Mouse (Mus musculus): ENCODE measurements around the gene Trmt10b.

Trmt10b gene

DNA sequence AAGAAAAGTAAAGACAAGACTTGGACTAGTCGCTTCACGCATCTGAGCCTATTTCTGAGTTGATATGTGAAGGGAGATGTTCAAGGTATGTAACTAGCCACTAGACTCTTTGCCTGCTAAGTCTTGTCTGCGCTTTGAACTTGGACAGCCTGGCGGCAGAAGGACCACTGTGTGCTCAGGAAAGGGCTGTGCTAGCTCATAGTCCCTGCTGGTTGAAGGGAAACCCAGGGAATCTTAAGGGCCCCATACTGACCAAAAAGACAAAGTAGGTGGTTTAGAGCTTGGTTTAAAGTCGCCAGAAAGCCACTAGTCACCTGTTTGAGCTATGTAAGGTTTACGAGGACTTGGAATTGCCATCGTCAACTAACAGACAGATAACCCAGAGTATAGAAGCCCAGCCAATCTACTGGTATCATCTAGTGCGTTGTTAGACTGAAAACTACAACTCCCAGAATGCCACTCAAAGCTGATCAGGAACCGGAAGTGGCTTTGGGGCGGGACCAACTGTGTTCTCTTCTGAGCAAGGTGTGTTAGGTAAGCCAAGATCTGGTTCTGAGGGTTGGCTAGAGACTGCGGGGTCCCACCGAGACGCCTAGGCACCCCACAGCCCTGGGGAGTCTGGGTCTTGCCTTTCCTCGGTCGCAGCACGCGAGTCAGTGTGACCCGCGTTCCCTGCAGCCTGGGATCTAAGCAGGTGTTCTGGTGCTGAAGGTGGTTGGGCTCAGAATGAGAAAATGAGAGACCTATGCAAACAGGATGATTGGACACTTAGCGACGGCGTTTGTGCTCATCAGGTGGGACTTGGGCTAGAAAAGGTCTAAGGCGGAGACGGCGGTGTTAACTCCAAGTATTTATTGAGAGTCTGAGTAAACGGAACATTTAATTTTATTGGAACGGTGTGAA lies at the start of gene Trmt10b:
Trmt10b (plus strand) TSS at position 466 of the 903 bp plus-strand sequence.
- peak; percentile 82 for DNase-seq (ENCODE audit: low spot score)

DNA sequence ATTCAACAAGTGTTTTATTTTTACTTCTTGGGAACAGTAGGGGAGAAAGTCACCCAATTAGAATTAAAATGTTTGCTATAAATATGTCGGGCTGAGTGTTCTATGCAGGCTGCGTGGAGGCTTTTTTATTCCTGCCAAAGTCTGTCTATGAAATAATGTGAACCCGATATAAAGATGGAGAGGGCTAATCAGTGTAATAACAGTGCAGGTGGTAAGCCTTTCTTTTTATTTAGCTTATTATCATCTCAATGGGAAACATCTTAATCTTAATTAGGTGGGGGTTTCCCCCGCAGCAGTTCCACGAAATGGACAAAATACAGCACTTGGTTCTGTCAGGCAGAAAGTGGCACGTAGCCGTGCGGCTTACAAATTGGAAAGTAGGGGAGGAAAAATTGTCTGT lies 45.7 kb upstream of the Trmt10b start:
- no peak for DNase-seq (ENCODE audit: low spot score)

DNA sequence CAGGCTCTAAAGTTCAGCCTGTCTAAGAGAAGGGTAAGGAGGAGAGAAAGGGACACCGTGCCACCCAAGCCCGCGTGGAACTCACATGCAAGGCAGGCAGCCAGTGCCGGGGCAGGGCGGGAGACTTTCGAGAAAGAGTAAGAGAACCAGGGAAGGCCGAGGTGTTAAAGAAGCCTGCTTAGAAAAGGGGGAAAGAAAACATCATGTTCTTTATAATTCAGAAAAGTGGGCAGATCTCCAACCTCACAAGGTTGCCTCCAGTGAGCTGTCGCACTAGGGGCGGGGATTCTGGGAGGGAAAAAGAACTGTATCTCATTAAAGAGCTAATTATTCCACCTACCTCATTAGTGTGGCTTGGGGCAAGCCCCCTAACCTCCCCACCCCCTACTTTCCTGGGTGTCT lies 44.1 kb upstream of the Trmt10b start:
- DNase-seq (ENCODE audit: low spot score) = no peak

DNA sequence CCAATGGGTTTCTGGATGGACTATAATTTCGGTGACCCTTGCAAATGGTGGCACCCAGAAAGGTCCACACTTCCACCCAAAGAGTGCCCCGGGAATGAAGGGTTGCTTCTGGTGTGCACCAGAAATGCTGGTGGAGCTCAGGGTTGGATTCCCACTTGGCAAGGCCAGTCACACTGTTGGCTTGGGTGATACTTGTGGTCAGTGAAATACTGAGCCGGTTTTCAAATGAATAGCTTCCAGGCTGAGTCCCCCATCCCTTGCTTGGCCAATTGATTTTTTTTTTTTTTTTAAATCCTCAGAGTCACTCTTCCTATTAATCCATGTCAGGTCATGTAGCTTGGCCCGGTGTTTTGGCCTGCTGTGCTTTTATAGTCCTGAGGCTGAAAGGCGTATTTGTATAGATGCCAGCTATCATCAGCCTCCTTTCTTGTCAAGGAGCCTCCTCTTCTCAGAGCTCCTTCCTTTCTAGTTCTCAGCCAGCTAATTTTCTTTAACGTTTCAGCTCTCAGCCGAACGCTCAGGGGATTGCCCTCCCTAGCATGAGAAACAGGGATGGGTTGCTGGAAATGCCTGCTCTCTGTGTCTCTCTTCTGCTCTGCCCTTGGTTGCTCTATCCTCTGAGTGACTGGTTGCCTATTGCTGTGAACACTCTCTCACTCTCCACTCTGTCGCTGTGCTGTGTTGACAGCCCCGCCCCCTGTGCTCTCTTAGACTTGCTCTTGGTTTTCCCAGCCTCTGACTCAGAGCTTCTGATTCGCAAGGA lies 42.9 kb upstream of the Trmt10b start:
- no peak for DNase-seq (ENCODE audit: low spot score)

DNA sequence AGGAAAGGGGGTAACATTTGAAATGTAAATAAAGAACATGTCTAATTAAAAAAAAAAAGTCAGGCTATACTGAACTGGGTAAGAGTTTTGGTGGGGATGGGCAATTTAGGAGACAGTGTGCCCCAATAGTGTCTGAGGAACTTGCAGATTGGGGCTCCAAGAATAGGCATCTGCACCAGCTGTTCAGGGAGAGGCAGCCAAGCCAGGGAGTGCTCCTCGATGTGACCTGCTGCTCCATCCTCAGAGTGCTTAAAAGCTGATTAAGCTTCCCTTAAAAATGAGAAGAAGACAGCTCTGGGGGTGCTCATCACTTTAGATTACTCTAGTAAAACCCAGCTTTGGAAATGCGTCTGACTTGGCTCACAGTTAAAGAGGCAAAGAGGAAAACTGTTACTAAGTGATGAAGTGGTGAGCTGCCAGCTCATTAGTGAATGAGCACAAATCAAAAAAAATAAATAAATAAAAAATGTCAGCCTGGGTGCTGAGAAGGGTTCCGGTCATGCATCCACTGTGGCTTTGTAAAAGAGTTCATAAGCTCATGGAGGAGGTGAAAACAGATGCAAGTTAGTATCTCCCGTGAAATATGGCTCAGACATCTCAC lies 37.6 kb upstream of the Trmt10b start:
- no peak for DNase-seq (ENCODE audit: low spot score)

DNA sequence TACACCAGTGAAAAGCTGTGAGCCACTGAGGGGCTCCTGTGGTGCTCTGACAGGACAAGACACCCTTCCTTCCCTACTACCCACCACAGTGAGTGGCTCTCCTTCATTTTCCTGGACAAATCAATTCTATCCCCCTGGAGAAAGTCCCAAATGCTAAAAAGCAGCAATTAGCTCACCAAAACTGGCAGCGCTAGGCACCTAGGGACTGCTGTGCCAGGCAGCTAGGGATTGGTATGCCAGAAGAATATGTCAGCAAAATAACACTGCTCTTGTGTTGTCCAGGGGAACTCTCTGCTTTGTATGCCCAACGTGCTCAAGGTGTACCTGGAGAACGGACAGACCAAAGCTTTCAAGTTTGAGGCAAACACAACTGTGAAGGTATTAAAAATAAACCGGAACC lies 35.4 kb upstream of the Trmt10b start:
- DNase-seq (ENCODE audit: low spot score) = no peak

DNA sequence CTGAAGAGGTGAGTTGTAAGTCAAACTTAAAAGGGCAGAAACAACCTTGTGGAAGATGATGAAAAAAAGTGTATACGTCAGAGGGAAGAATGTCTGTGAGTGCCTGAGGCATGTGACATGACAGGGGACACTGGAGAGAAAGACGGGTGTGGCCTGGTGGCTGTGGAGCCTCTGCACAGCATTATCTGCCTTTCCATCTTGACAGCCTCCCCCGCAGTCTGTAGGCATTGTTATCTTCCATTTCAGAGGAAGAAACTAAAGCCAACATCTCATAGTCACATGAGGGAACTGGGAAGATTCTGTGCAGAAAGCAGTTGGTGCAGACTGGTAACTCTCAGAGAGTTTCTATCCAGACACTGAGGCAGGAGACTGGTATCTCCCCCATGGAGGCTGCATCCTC lies 29.0 kb upstream of the Trmt10b start:
- peak; percentile 27 for DNase-seq (ENCODE audit: low spot score)

DNA sequence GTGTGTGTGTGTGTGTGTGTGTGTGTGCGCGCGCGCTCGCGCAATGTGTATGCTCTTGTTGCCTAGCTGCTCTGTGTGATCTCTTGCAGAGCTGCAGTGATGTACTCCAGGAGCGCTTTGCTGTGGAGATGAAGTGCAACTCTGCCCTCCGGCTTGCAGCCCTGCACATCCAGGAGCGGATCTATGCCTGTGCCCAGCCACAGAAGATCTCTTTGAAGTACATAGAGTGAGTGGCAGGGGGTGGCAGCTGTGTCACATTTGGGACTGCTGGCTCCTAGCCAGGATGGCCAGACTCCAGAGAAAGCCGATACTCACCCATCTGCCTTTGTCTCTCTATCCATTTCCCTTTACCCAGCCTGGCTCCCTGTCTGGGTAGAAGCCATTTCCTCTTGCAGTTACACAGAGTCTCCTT lies 25.9 kb upstream of the Trmt10b start:
- no peak for DNase-seq (ENCODE audit: low spot score)

DNA sequence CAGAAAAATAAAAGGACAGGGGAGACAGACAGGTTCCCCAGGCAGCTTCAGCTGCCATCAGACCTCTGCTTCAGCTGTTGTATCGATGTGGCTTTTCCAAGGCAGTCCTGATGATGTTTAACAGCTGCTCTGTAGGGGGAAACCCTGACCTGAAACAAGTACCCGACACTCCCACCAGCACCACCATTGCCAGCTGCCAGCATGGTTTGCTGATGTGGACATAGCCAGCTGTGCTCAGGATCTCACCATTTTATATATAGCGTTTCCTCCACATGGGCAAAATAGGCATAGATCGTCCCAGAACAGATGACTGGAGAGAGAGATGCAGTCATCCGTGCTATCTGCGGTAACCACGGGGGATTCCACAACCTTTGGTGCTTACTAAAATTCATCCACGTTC lies 21.2 kb upstream of the Trmt10b start:
- DNase-seq (ENCODE audit: low spot score) = no peak

DNA sequence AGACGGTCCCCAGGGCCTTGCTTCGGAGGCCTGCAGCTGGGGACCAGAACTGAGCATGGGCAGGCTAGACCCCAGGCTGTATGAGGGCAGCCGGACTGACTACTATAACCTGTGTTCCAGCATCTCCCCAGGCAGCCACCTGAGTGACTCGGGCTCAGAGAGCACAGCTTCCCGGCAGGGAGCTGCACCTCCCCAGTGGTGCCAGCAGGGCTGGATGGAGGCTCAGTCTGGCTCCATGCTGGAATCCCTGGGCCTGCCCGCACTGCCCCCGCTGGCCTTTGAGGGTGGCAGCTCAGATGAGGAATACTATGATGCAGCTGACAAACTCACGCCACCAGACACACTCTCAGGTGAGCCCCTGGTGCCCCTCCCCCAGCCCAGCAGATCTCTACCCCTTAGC lies 17.6 kb upstream of the Trmt10b start:
- DNase-seq (ENCODE audit: low spot score) = no peak

DNA sequence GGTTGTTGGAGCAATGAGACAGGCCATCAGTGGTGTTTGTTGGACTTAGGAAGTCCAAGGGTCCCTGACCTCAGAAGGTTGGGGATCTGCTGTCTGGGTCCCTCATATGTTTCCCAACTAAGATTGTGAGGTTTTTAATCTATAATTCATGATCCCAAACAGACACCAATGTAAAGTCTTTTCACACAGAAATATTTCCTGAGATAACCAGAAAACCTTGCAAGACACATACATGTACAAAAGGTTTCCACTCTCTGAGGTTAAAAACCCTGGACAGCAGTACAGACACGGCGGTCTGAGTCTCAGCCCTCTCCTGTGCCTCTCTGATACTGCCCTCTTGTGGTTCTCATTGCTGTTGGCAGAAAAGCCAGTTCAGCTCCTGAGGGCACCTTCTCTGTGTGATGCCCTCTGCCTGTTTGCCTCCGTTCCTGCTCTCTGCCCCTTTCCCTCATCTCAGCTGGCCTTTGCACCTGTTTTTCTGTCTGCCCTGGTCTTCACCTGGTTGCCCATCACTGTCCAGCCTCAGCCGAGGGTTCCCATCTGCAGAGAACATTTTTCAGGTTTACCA lies 16.9 kb upstream of the Trmt10b start:
- peak; percentile 44 for DNase-seq (ENCODE audit: low spot score)

DNA sequence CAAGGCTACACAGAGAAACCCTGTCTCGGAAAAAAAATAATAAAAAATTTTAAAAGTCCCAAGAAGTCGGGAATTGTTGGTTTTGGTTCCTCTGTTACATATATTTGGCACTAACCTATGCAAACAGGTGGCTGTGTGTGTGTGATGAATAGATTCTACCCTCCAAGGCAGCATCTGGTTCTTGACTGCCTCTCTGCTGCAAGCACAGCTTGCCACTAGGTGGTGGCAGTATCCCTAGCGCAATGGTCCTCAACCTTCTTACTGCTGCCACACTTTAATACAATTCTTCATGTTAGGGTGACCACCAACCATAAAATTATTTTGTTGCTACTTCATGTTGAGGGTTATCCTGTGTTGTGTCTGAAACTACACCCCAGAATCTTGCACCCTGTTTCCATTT lies 10.6 kb upstream of the Trmt10b start:
- DNase-seq (ENCODE audit: low spot score) = no peak

DNA sequence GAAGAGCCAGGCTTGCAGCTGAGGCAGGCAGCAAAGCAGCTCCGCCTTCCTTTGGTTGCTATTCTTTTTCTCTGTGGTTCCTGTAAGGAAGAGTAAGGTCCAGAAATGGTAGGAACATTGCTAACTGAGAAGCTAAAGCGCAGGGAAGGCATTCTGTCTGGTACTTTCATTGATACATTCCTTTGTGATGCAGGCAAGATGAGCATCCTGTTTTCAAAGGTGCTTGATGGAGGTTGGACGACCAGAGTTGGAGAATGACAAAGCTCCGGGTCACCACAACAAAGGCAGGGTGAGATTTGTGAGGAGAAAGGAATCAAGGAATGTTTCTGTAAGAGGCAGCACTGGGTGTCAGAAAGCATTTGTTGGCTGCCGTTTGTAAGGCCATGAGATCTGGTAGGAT lies 9.0 kb upstream of the Trmt10b start:
- DNase-seq (ENCODE audit: low spot score) = no peak

DNA sequence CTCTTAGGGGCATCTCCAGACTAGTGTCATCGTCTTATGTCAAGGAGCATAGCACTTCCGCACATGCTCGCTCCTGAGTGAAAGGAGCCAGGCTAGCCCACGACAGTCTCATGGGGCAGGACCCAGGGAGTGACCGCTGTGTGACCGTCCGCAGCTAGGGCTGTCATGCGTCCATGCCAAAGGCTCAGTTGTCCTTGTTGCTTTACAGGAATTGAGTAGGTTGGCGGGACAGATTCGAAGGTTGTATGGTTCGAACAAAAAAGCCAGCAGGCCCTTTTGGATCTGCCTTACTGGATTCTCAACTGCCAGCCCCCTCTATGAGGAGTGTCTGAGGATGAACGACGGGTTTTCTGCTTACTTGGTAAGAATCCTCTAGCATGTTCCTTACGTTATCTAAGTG lies 8.6 kb downstream of the Trmt10b start:
- no peak for DNase-seq (ENCODE audit: low spot score)

DNA sequence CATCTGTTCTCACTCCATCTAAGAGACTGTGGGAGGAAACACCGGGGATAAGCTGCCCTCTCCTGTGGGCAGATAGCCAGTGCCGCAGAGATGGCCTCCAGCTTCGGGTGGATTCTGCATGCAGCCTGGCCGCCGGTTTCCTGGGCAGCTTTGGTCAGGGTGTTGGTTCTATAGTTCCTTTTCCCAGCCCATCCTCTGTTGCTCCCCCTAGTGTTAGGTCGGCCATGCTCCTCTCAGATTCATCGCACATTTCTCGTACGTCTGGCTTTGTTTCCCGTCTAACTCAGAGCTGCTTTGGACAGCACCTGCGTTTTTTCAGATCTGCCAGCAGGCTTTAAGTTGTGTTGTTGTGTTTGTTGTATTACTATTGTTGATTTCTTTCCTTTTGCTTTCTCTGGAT lies 11.1 kb downstream of the Trmt10b start:
- DNase-seq (ENCODE audit: low spot score) = no peak

DNA sequence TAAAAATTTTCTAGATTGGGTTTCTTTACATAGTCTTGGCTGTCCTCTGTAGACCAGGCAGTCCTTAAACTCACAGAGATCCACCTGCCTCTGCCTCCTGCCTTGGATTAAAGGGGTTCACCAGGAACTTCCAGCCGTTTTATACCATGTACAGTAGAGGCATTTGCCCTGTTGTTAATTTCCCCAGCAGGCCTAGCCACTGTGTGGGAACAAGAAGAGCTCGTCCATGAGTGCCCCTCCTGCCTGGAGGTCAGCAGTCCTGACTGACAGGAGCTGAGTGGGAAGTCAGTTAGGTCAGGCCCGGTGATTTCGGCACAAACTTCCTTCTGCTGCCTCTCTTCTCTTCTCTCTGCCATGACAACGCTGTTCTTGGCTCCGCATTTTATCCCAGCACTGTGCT lies 11.7 kb downstream of the Trmt10b start:
- DNase-seq (ENCODE audit: low spot score) = no peak

DNA sequence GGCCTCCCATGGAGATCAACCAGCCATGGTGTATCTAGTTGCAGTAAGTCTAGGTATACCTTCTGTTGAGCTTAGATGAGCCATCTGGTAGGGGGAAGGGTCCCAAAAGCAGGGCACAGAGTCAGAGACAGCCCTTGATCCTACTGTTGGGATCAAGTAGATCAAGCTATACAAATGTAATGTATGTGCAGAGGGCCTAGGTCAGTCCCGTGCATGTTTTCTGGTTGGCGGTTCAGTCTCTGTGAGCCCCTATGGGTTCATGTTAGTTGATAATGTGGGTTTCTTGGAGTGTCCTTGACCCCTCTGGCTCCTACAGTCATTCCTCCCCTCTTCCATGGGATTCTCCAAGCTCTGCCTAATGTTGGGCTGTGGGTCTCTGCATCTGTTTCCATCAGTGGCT lies 14.1 kb downstream of the Trmt10b start:
- no peak for DNase-seq (ENCODE audit: low spot score)

DNA sequence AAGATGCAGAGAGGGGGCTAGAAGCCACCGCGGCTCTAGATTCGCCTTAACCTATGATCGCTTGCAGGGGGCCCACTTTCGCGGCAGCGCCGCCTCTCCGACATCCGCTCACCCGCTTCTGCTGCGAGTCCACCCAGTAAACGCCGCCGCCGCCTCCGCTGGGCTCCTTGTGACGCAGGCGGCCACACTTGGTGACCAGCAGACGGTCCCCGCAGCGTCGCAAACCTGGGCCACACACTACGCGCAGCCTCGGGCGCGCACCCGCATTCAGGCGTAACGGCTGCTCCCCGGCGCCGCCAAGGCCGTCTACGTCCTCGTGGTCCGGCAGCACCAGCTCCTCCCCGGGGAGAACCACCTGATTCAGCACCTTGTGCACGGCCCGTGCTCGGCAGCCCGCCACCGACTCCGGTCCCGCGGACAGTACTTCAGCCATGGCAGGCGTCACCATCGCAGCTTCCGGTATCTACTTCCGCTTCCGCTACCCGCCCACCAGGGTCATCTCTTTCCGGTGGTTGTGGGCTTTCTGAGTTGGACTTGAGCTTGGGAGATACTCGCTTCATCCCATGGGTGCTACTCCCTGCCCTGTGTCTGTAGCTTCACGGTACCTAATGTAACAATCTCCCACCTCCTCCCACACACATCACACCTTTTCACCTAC lies 23.4 kb downstream of the Trmt10b start:
- DNase-seq (ENCODE audit: low spot score) = peak; percentile 78

DNA sequence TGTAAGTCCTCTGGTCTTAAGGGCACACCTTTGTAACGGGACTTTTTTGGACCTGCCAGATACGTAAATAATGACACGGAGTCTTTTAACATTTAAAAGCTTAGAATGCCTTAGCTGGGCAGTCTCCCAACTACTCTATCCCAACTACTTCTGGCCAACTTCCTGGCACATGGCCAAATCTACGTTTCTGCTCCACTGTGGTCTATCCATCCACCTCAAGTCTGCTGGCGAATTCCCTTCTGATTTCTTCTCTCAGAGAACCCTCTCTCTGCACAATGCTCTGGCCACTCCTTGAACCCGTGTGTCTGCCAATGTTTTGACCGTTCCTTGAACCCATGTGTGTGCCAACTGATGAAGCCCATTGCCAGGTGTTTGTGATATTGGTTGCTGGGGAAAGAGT lies 34.2 kb downstream of the Trmt10b start:
- no peak for DNase-seq (ENCODE audit: low spot score)

DNA sequence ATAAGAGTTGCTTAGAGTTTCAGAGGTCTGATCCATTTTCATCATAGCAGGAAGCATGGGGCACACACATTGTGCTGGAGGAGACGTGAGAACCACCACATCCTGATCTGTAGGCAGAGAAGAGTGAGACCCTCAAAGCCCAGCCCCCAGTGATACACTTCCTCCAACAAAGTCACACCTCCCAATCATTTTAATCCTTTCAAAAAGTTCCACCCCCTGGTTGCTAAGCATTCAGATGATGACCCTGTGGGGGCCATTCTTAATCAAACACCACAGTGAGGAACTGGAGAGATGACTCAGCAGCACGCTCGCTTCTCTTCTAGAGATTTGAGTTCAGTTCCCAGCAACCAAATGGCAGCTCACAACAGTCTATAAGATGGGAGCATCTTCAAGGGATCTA lies 35.5 kb downstream of the Trmt10b start:
- DNase-seq (ENCODE audit: low spot score) = no peak

DNA sequence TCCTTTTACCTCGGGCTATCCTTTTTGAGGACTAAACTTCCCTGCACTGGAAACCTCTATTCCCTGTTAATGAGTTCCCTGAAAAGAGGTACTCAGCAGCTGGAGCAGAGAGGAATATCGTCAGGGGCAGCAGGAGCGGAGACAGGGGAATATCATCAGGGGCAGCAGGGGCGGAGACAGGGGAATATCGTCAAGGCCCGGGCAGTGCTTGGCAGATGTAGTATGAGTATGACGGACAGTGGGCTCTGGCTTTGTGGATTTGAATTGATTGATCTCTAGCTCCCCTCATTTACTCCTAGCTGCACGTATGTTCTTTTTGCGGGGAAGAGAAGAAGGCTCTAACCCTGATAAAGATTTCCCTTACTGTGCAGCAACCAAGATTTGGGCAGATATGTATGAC lies 44.3 kb downstream of the Trmt10b start:
- DNase-seq (ENCODE audit: low spot score) = no peak

DNA sequence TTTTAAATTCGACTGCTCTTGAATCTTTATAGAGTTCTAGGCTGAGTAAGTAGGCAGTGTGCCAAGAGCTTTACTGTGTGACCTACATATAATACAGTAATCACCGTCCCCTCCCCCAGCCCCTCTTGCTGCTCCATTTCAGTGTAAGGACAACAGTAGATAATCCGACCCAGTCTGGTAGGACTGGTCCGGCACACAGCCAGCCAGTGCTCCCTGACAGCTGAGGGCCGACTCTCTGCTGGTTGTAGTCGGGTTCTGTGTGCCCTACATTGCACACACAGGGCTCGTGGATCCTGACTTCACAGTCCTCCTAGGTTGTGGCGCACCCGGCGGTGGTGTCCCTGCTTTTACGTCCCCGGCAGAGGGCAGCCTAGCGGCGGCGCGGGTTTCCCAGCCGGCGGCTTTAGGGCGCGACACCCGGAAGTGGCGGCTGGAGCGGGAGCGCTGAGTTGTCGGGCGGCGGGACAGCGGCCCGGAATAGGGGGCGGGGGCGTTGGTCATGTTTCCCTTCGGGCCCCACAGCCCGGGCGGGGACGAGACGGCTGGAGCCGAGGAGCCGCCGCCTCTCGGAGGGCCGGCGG lies 44.8 kb downstream of the Trmt10b start, which contains the start of gene Dcaf10:
Dcaf10 (plus strand) TSS at position 433 of the 581 bp plus-strand sequence.
- peak; percentile 89 for DNase-seq (ENCODE audit: low spot score)

All from T-cell, adult 2 months (primary cell).